Mouse (Mus musculus): ENCODE measurements around the gene Clcn7. TPM values are rescaled to one million over a fixed set of nuclear protein-coding genes. Genes with fewer than 3 reads are reported as not detected.

Gene Clcn7
- total RNA-seq (2021) (10 to 100 TPM; 25.4 to 28.5 TPM), polyA plus RNA-seq (2012; rRNA removed) (24.6 and 31.3 TPM in 2 replicates)
- long read RNA-seq, full-length matches to known transcripts: 7 of 20 reads
- long read RNA-seq, partial matches to known transcripts: 12 of 20 reads
- long read RNA-seq, other reads (novel, unspliced or antisense): 1 of 20 reads

DNA sequence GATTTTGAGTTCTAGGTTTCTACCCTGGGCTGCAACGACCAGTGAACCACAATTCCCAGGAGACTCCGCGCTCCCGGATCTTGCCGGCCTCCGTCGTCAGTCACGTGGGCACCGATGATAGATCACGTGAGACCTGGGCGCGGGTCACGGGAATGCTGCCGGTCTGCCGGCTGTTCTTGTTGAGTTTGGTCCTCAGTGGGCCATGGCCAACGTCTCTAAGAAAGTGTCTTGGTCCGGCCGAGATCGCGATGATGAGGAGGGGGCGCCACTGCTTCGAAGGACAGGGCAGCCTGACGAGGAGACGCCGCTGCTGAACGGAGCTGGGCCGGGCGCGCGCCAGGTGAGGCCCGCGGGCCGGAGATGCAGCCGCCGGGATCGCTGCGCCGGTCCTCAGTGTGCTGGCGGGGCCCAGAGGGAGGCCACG is at the start of gene Clcn7:
Gene Clcn7, plus strand, starts transcription at position 117 of the 424 bp plus-strand sequence.
- peak; percentile 72 for TF ChIP-seq POLR2A (IDR thresholded peaks at IDR 0.05; ENCODE audit: insufficient read depth, low read depth, low read length)
- TF ChIP-seq CTCF (IDR thresholded peaks at IDR 0.05): no peak
- peak; percentile 33; the same call in 1 of the 2 replicates for TF ChIP-seq EP300 (IDR thresholded peaks at IDR 0.05; ENCODE audit: insufficient read depth, low read depth, low read length)
- intact Hi-C loops (cut with DNase I): loop anchor here (1.0 to 5.0 kb wide), 3 partner anchors 16 to 139 kb away; partner anchors contain the start of genes BC003965 and Ube2i
- H3K27ac ChIP-seq: peak within 1 kb of the TSS; percentile 65
- peak within 1 kb of the TSS; percentile 82 for H3K9ac ChIP-seq (ENCODE audit: low read depth, low read length)
- H3K79me2 ChIP-seq (replicated peaks; ENCODE audit: control insufficient read depth, insufficient read depth, low read length): peaks cover 6% of the 10 kb centered on the region
- peak within 1 kb of the TSS; percentile 78 for H3K4me3 ChIP-seq
- under 1% methylated on average over 40 of the region's 40 CpGs for WGBS
- peak; percentile 94 to 95 for DNase-seq
- peaks cover 4% of the 10 kb centered on the region for H3K4me1 ChIP-seq (ENCODE audit: control insufficient read depth, insufficient read depth, low read length)
- H3K36me3 ChIP-seq (ENCODE audit: control insufficient read depth, insufficient read depth, low read length): no peaks in the 10 kb centered on the region
- no peaks in the 10 kb centered on the region for H3K27me3 ChIP-seq (ENCODE audit: control insufficient read depth, insufficient read depth, low read length)

DNA sequence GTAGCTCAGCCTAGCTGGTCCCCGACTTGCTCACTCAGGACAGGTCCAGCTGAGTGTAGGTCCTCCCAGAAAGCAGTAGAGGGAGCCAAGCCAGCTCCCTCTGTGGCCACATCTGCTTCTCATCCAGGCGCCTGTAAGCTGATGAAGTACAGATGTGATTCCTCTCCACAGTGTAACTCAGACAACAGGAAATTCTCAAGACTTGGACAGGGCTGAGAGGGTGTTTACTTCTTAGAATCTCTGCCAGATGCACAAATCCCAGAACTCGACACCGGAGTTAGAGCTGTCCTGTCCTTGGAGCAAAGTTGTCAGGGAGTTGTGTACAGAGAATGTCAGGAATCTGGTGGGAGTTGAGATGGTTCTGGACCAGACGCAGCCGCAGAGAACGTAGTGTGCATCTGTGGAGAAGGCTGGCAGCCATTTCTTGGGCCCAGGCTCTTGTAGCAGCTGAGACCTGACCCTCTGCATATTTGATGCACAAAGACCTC is 49.7 kb upstream of the Clcn7 start, which contains the start of gene Tmem204:
Gene Tmem204, minus strand, starts transcription at position 148 of the 488 bp plus-strand sequence.
- intact Hi-C loops (cut with DNase I): loop anchor here (2.0 kb wide), 1 partner anchor 31 kb away; the partner anchor contains the start of gene Telo2
- TF ChIP-seq CTCF (IDR thresholded peaks at IDR 0.05): peak; percentile 76
- peak; percentile 59; the same call in 1 of the 2 replicates for TF ChIP-seq POLR2A (IDR thresholded peaks at IDR 0.05; ENCODE audit: insufficient read depth, low read depth, low read length)
- TF ChIP-seq EP300 (IDR thresholded peaks at IDR 0.05; ENCODE audit: insufficient read depth, low read depth, low read length): peak; percentile 93
- WGBS: 12% methylated on average over 7 of the region's 7 CpGs
- Histone ChIP-seq H3K36me3 (ENCODE audit: control insufficient read depth, insufficient read depth, low read length) (no peaks in the 10 kb centered on the region), H3K4me1 (ENCODE audit: control insufficient read depth, insufficient read depth, low read length) (peaks cover 22% of the 10 kb centered on the region), H3K27ac (peak within 1 kb of the TSS; percentile 99), H3K4me3 (peak within 1 kb of the TSS; percentile 5; the same call in 1 of the 2 replicates), H3K79me2 (replicated peaks; ENCODE audit: control insufficient read depth, insufficient read depth, low read length) (peaks cover 3% of the 10 kb centered on the region; the same call in 1 of the 2 replicates), H3K9ac (ENCODE audit: low read depth, low read length) (0 out of 2 replicates have a peak within 1 kb of the TSS, but pooled peaks have one; percentile 12), H3K27me3 (ENCODE audit: control insufficient read depth, insufficient read depth, low read length) (no peaks in the 10 kb centered on the region)
- peak; percentile 72 to 88 for DNase-seq

GRCm38 (mm10) chr17:25084835-25085385 is 48.3 kb upstream of the Clcn7 start:
- Histone ChIP-seq H3K79me2 (replicated peaks; ENCODE audit: control insufficient read depth, insufficient read depth, low read length) (peaks cover 3% of the 10 kb centered on the region; the same call in 1 of the 2 replicates), H3K9ac (ENCODE audit: low read depth, low read length) (no peak overlapping the region), H3K4me1 (ENCODE audit: control insufficient read depth, insufficient read depth, low read length) (peaks cover 22% of the 10 kb centered on the region), H3K4me3 (no peak overlapping the region), H3K36me3 (ENCODE audit: control insufficient read depth, insufficient read depth, low read length) (no peaks in the 10 kb centered on the region), H3K27ac (peak overlapping the region; percentile 90), H3K27me3 (ENCODE audit: control insufficient read depth, insufficient read depth, low read length) (no peaks in the 10 kb centered on the region)
- TF ChIP-seq CTCF (IDR thresholded peaks at IDR 0.05) (no peak), EP300 (IDR thresholded peaks at IDR 0.05; ENCODE audit: insufficient read depth, low read depth, low read length) (no peak), POLR2A (IDR thresholded peaks at IDR 0.05; ENCODE audit: insufficient read depth, low read depth, low read length) (no peak)
- intact Hi-C loops (cut with DNase I): no loop called here
- DNase-seq: no peak
- WGBS: 88% methylated on average over 13 of the region's 13 CpGs

GRCm38 (mm10) chr17:25086724-25087123 is 46.5 kb upstream of the Clcn7 start:
- Histone ChIP-seq H3K27me3 (ENCODE audit: control insufficient read depth, insufficient read depth, low read length) (no peaks in the 10 kb centered on the region), H3K79me2 (replicated peaks; ENCODE audit: control insufficient read depth, insufficient read depth, low read length) (no peaks in the 10 kb centered on the region), H3K4me3 (no peak overlapping the region), H3K9ac (ENCODE audit: low read depth, low read length) (no peak overlapping the region), H3K27ac (no peak overlapping the region), H3K36me3 (ENCODE audit: control insufficient read depth, insufficient read depth, low read length) (no peaks in the 10 kb centered on the region), H3K4me1 (ENCODE audit: control insufficient read depth, insufficient read depth, low read length) (peaks cover 17% of the 10 kb centered on the region)
- intact Hi-C loops (cut with DNase I): no loop called here
- 84% methylated on average over 7 of the region's 7 CpGs for WGBS
- DNase-seq: no peak
- TF ChIP-seq EP300 (IDR thresholded peaks at IDR 0.05; ENCODE audit: insufficient read depth, low read depth, low read length): no peak
- TF ChIP-seq POLR2A (IDR thresholded peaks at IDR 0.05; ENCODE audit: insufficient read depth, low read depth, low read length): no peak
- TF ChIP-seq CTCF (IDR thresholded peaks at IDR 0.05): no peak

GRCm38 (mm10) chr17:25089158-25089557 is 44.0 kb upstream of the Clcn7 start:
- 68% methylated on average over 10 of the region's 10 CpGs for WGBS
- DNase-seq: no peak
- no peak overlapping the region for H3K4me3 ChIP-seq
- no peak overlapping the region for H3K27ac ChIP-seq
- TF ChIP-seq CTCF (IDR thresholded peaks at IDR 0.05) (0 out of 2 replicates have a peak, but pooled peaks have one; percentile 4), EP300 (IDR thresholded peaks at IDR 0.05; ENCODE audit: insufficient read depth, low read depth, low read length) (no peak), POLR2A (IDR thresholded peaks at IDR 0.05; ENCODE audit: insufficient read depth, low read depth, low read length) (no peak)
- intact Hi-C loops (cut with DNase I): no loop called here
- H3K79me2 ChIP-seq (replicated peaks; ENCODE audit: control insufficient read depth, insufficient read depth, low read length): no peaks in the 10 kb centered on the region
- peaks cover 2% of the 10 kb centered on the region; the same call in 1 of the 2 replicates for H3K4me1 ChIP-seq (ENCODE audit: control insufficient read depth, insufficient read depth, low read length)
- no peaks in the 10 kb centered on the region for H3K36me3 ChIP-seq (ENCODE audit: control insufficient read depth, insufficient read depth, low read length)
- H3K27me3 ChIP-seq (ENCODE audit: control insufficient read depth, insufficient read depth, low read length): no peaks in the 10 kb centered on the region
- H3K9ac ChIP-seq (ENCODE audit: low read depth, low read length): no peak overlapping the region
